Mouse (Mus musculus) lung, postnatal 0 days (tissue): ENCODE measurements around the gene Ap1b1. TPM values are rescaled to one million over a fixed set of nuclear protein-coding genes. Genes with fewer than 3 reads are reported as not detected.
A peak's percentile ranks its signal among the peaks of the same experiment; 100 is the strongest.

ENCODE experiments used
- ATAC-seq: fragments of 200-750 bp; cut with Nextera tagmentation; 2 replicates; pipeline ENCODE4 v1.8.0; 2017; ENCODE audit warnings: moderate library complexity
- DNase-seq: peaks from one replicate; pipeline ENCODE4 v3.0.0-alpha.2; 2016; ENCODE audit warnings: low spot score
- H3K27ac ChIP-seq: fragments of 300-500 bp; sonication (generic); 2 replicates; pipeline ENCODE4 v1.5.1; 2014; ENCODE audit warnings: antibody characterized with exemption, mild to moderate bottlenecking, low read length, mixed read lengths
- H3K27me3 ChIP-seq: fragments of 300-500 bp; sonication (generic); replicated peaks from 2 replicates; pipeline ENCODE4 v1.6.1; 2014; ENCODE audit warnings: low read length, mixed read lengths; ENCODE audit not compliant: insufficient read depth
- H3K36me3 ChIP-seq: fragments of 300-500 bp; sonication (generic); 2 replicates; pipeline ENCODE4 v1.6.1; 2014; ENCODE audit warnings: low read length, mixed read lengths; ENCODE audit not compliant: insufficient read depth
- H3K4me1 ChIP-seq: fragments of 300-500 bp; sonication (generic); 2 replicates; pipeline ENCODE4 v1.6.1; 2014; ENCODE audit warnings: antibody characterized with exemption, low read depth, low read length, mixed read lengths; ENCODE audit not compliant: insufficient read depth
- H3K4me2 ChIP-seq: fragments of 300-500 bp; sonication (generic); replicated peaks from 2 replicates; pipeline ENCODE4 v1.6.1; 2014; ENCODE audit warnings: low read depth, mild to moderate bottlenecking, low read length, moderate library complexity, mixed read lengths
- H3K4me3 ChIP-seq: fragments of 300-500 bp; sonication (generic); 2 replicates; pipeline ENCODE4 v1.5.1; 2014; ENCODE audit warnings: low read depth, low read length
- H3K9ac ChIP-seq: fragments of 300-500 bp; sonication (generic); replicated peaks from 2 replicates; pipeline ENCODE4 v1.6.1; 2014; ENCODE audit warnings: low read depth, mild to moderate bottlenecking
- H3K9me3 ChIP-seq: fragments of 300-500 bp; sonication (generic); 2 replicates; pipeline ENCODE4 v1.6.1; 2016; ENCODE audit warnings: low read length, mixed read lengths
- CTCF ChIP-seq: IDR thresholded peaks from 2 replicates; pipeline ENCODE4 v1.5.1; 2016; ENCODE audit warnings: antibody characterized with exemption, mild to moderate bottlenecking
- EP300 ChIP-seq: IDR thresholded peaks from 2 replicates; pipeline ENCODE4 v1.6.1; 2016; ENCODE audit warnings: antibody characterized with exemption, mild to moderate bottlenecking, control low read depth
- WGBS: fragments of 180-500 bp; shearing (Covaris S2); extraction: QIAGEN DNeasy Blood & Tissue Kit; methylation state at CpG from one replicate; pipeline ENCODE4 v1.1.7; 2014; 5-methylcytosine and 5-hydroxymethylcytosine counted together
- polyA plus RNA-seq: library from polyadenylated mRNA; unstranded; fragments of >200 nt; fragmentation: Nextera tagmentation; extraction: Ambion mirVana; gene quantifications from 2 replicates; pipeline ENCODE4 v1.2.1, GENCODE M21; 2015

Gene Ap1b1
- polyA plus RNA-seq, 1 experiment from 2014 or later = 27.3 TPM

DNA sequence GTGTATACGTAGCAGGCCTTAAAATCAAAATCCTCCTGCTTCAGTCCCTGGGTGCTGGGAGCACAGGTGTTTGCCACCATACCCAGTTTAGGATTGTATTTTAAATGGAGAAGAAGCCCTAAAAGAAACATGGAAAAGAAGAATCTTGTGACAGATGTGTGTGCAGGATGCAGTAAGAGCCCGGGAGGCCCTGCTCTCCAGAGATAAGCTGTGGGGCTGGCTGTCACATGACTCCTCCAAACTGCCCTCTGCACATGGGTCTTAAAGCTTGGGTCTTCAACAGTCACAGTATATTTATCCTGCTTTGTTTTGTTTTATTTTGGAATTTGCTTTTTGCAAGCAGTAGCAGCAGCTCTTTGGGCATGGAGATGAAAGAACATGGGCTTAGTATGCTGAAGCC lies 19.1 kb upstream of the Ap1b1 start:
- H3K27ac ChIP-seq = no peak overlapping the region
- H3K36me3 ChIP-seq = no peaks in the 10 kb centered on the region
- no peak overlapping the region for H3K9ac ChIP-seq
- ATAC-seq (no peak), DNase-seq (no peak)
- no peak overlapping the region for H3K4me2 ChIP-seq
- TF ChIP-seq CTCF (no peak), EP300 (no peak)
- no peaks in the 10 kb centered on the region for H3K9me3 ChIP-seq
- 37% methylated on average over 2 of the region's 2 CpGs for WGBS
- H3K4me1 ChIP-seq = no peaks in the 10 kb centered on the region
- no peaks in the 10 kb centered on the region for H3K27me3 ChIP-seq
- H3K4me3 ChIP-seq = no peak overlapping the region

- TF ChIP-seq EP300 = no peak
- no peak for TF ChIP-seq CTCF
- H3K9ac ChIP-seq = no peak overlapping the region
- no peak for DNase-seq
- H3K4me1 ChIP-seq = no peaks in the 10 kb centered on the region; the same call in 1 of the 2 replicates
- ATAC-seq = no peak
- H3K4me2 ChIP-seq = no peak overlapping the region
- H3K36me3 ChIP-seq = no peaks in the 10 kb centered on the region
- H3K27me3 ChIP-seq = no peaks in the 10 kb centered on the region
- no peaks in the 10 kb centered on the region for H3K9me3 ChIP-seq
- WGBS = 65% methylated on average over 10 of the region's 10 CpGs
- H3K4me3 ChIP-seq = no peak overlapping the region
- H3K27ac ChIP-seq = no peak overlapping the region
Measured at GRCm38 (mm10) chr11:4968376-4968775, 18.2 kb upstream of the Ap1b1 start.

DNA sequence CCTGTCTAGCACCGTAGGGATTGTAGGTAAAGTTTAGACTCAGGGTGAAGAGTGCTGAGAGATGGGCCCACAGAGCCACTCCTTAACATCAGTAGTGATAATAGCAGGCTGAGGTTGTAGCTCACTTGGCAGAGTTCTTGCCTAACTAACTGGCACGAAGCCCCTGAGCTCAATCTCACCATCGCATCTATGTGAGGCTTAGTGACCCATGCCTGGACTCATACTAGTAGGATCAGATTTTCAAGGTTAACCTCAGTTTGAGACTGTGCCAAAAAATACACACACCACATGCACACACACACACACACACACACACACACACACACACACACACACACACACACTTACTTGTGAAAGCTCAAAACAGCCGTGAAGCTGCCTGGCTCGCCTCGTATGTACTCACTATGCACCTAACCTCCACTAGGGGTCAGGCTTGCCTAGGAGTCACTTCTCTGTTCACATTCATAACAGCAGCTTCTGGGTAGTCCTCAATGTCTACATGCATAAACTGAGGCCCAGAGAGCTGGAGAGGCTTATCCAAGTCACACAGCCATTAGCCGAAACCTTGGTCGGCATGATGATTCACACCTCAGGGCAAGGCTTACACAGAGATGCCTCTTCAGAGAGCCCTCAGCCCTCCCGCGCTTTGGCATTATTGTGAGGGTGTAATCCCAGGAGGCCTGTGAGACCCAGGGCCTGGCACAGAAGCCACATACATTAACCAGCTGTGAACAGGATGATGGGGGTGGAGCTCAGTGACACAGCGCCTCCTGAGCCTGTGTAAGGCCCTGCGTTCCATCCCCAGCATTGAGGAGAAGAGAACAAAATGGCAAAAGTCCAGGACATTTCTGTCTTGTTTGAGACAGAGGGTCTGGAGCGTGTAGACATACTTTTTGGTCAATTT lies 13.4 kb upstream of the Ap1b1 start:
- ATAC-seq (peak; percentile 45), DNase-seq (peak; percentile 81)
- Histone ChIP-seq H3K27me3 (no peaks in the 10 kb centered on the region), H3K27ac (no peak overlapping the region), H3K4me3 (no peak overlapping the region), H3K36me3 (no peaks in the 10 kb centered on the region), H3K4me2 (no peak overlapping the region), H3K9me3 (no peaks in the 10 kb centered on the region), H3K4me1 (no peaks in the 10 kb centered on the region; the same call in 1 of the 2 replicates), H3K9ac (no peak overlapping the region)
- WGBS = 56% methylated on average over 13 of the region's 13 CpGs
- TF ChIP-seq CTCF (peak; percentile 90), EP300 (no peak)

DNA sequence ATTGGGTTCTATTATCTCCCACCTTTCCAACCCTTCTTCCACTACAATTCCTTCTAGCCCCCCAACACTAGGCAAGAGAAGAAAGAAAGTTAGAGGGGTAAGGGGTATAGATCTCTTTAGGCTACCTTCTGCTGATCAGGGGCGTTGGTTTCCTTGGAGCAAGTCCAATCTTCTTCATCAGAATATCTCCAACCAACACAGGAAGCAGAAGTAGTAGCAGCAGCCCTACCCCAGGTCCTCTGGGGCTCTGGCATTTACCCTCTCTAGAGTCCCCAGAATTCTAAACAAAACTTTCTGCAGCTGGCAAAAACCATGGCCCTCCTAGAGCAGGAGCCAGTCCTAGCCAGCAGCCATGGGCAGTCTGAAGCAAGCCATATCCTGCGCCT lies 12.8 kb upstream of the Ap1b1 start:
- H3K9me3 ChIP-seq = no peaks in the 10 kb centered on the region
- no peak overlapping the region for H3K4me3 ChIP-seq
- H3K4me1 ChIP-seq = no peaks in the 10 kb centered on the region; the same call in 1 of the 2 replicates
- WGBS = 61% methylated on average over 2 of the region's 2 CpGs
- H3K9ac ChIP-seq = no peak overlapping the region
- no peak for ATAC-seq
- no peaks in the 10 kb centered on the region for H3K27me3 ChIP-seq
- DNase-seq = no peak
- H3K27ac ChIP-seq = no peak overlapping the region
- TF ChIP-seq EP300 (no peak), CTCF (no peak)
- no peaks in the 10 kb centered on the region for H3K36me3 ChIP-seq
- no peak overlapping the region for H3K4me2 ChIP-seq

GRCm38 (mm10) chr11:4974376-4975122 lies 12.1 kb upstream of the Ap1b1 start:
- ATAC-seq (peak; percentile 84), DNase-seq (peak; percentile 54)
- Histone ChIP-seq H3K9ac (no peak overlapping the region), H3K4me2 (no peak overlapping the region), H3K4me3 (no peak overlapping the region), H3K9me3 (no peaks in the 10 kb centered on the region), H3K27ac (0 out of 2 replicates have a peak overlapping the region, but pooled peaks have one; percentile 38), H3K4me1 (no peaks in the 10 kb centered on the region; the same call in 1 of the 2 replicates), H3K27me3 (no peaks in the 10 kb centered on the region), H3K36me3 (no peaks in the 10 kb centered on the region)
- WGBS = 37% methylated on average over 11 of the region's 11 CpGs
- no peak for TF ChIP-seq CTCF
- TF ChIP-seq EP300 = peak; percentile 33; the same call in 1 of the 2 replicates

DNA sequence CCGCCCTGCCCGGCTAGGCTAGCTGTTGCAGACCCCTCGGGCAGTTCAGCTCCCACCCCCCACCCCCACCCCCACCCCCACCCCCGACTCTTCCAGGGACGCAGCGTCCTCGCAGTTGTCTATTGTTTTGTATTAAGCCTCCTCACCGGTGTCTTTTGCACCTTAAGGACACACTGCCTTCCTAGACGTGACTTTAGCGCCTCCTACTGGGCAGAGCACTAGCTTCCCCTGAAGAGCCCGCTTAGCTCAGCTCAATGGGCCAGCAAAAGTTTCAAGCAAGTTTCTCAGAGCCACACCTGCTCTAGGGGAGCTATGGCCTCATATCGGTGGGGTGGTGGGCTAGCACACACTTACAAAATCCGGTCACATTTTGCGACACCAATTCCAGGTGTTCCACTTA lies 11.0 kb upstream of the Ap1b1 start:
- H3K9ac ChIP-seq = no peak overlapping the region
- peak; percentile 87 for DNase-seq
- no peak overlapping the region for H3K4me3 ChIP-seq
- no peaks in the 10 kb centered on the region for H3K27me3 ChIP-seq
- no peaks in the 10 kb centered on the region; the same call in 1 of the 2 replicates for H3K4me1 ChIP-seq
- H3K4me2 ChIP-seq = no peak overlapping the region
- peak; percentile 57; the same call in 1 of the 2 replicates for ATAC-seq
- H3K36me3 ChIP-seq = no peaks in the 10 kb centered on the region
- no peaks in the 10 kb centered on the region for H3K9me3 ChIP-seq
- TF ChIP-seq CTCF (peak; percentile 85), EP300 (no peak)
- WGBS = 5% methylated on average over 13 of the region's 14 CpGs
- no peak overlapping the region for H3K27ac ChIP-seq
